Mouse (Mus musculus): ENCODE results near the gene Itih5. TPM values are rescaled to one million over a fixed set of nuclear protein-coding genes. Genes with fewer than 3 reads are reported as not detected.

Itih5 gene
- polyA plus RNA-seq, 1 experiment: 14.4 TPM

- DNase-seq (ENCODE audit: extremely low spot score in 1 of 2, low spot score in 1 of 2): no peak
These were observed 148.6 kb downstream of the Itih5 start for GRCm38 (mm10) chr2:10301997-10302396.

GRCm38 (mm10) chr2:10304911-10305310, 151.5 kb downstream of the Itih5 start:
- DNase-seq (ENCODE audit: extremely low spot score in 1 of 2, low spot score in 1 of 2): no peak

Other genes starting within 250 kb of the Itih5 start
- 9.9 and 11.3 TPM in 2 replicates for gene Taf3, start 105.0 kb upstream of the Itih5 start, polyA plus RNA-seq (2012; rRNA removed)
- gene Atp5c1, start 73.1 kb upstream of the Itih5 start, polyA plus RNA-seq (2012; rRNA removed): 433 and 438 TPM in 2 replicates
- gene Kin, start 73.0 kb upstream of the Itih5 start, polyA plus RNA-seq (2012; rRNA removed): 12.7 and 14.7 TPM in 2 replicates
- gene Itih2, start 22.2 kb upstream of the Itih5 start, polyA plus RNA-seq (2012; rRNA removed): 4.9 and 6.9 TPM in 2 replicates
- gene Sfmbt2, start 216.9 kb downstream of the Itih5 start, polyA plus RNA-seq (2012; rRNA removed): 2.1 and 2.3 TPM in 2 replicates

Measured in frontal cortex, adult 2 months (tissue).